Mouse (Mus musculus): Measurements from ENCODE around the gene Ctbp2.

Gene Ctbp2

DNA sequence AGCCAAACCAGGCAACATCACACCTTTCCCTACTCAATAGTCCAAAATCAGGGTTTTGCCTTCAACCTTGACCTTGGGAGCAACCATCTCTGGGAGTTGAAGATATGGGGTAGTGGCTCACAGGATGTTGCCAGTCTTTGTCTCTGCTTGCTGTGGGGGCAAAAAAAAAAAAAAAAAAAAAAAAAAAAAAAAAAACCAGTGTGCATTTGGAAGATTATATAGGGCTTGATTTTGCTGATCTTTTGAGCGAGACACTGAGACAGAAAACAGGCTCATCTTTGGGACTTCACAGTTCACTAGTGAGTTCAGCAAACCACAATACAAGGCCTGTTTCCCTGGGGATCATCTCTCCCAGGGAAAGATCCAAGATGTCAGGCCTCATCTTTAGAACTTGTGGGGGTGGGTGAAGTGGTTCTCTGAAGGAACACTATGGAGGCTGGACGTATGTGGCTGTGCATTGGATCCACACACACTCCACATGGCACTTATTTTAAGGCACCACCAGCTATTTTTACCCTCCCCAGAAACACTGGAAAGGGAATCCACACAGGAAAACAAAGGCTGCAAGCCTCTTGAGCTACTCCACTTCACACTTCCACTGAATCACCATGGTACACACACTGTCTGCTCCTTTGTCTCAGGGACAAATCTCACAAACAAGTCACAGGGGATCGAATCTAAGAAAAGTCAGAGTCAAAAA, 84.4 kb downstream of the Ctbp2 start:
- DNase-seq, result no peak

GRCm38 (mm10) chr7:133037618-133038017, 86.5 kb downstream of the Ctbp2 start:
- DNase-seq, result no peak

- DNase-seq, result no peak
Observed at GRCm38 (mm10) chr7:133037217-133037616, 86.9 kb downstream of the Ctbp2 start.

- no peak for DNase-seq
Observed at GRCm38 (mm10) chr7:133035901-133036300, 88.3 kb downstream of the Ctbp2 start.

GRCm38 (mm10) chr7:133032589-133033203, 91.5 kb downstream of the Ctbp2 start:
- DNase-seq, result peak; percentile 61

DNA sequence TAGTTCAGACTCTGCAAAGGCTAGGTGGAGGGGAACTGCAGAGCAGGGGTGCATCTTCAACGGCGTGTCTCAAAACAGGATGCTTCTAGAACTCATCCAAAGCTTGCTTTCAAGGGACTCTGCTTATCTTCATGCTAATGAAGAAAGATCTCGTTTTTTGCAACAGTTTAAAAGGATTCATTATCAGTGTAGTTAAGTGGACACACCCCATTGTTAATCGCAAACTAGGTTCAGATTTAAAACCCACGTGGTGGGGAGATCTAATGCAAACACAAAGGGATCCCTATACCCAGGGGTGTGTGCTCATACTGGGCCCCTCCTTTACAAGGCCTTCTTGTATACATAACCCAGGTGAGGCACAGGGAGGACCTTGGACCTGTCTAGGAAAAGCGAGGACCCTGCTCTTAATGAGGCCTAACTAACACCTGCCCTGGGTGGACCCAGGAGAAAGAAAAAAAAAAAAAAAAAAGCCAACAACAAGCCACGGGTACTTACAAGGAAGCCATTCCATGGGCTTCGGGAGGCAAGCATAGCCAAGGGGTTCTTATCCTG, 94.6 kb downstream of the Ctbp2 start:
- no peak for DNase-seq

GRCm38 (mm10) chr7:133029004-133029403, 95.2 kb downstream of the Ctbp2 start:
- no peak for DNase-seq

DNA sequence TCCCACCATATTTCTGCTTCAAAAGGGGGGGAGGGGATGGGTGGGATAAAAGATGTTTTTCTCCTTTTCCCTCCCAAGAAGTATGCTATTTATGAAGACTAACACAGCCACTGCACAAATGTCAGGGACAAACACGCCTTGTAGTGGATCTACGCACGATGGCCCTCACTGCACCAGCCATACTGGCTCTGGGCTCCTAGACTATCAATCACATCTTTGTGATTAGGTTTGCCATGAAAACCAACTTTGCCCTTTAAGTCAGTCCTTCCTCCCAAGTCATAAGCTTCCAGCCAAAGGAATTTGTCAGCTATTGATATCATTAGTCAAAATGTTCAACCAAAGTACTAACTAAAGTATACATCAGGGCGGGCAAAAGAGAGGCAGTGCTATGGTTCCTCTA, 96.2 kb downstream of the Ctbp2 start:
- DNase-seq, result no peak

- no peak for DNase-seq
Observed at GRCm38 (mm10) chr7:133024694-133025093, 99.5 kb downstream of the Ctbp2 start.

DNA sequence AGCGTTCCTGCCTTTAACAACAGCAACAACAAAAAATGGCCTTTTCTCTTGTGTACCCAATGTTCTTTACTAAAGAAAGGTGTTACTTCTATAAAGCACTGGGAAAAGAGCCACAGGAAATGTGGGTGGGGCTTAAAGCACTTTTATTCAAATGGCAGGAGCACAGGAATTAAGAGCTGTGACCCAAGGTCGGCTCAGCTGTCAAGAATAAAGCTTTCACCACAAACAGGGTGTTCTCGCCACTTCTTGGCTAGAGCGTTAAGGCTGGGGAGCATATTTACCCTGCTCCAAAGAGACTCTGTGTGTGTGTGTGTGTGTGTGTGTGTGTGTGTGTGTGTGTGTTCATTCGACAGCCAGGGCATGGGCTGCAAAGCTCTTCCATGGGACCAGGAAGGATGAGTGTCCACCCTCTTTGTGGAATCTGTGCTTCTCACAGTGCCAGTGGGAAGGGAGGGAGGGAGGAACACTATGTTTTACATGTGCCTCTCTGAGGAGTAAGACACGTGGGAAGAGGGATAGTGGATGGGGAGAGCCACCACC, 104.6 kb downstream of the Ctbp2 start:
- DNase-seq, result no peak

- DNase-seq, result no peak
Observed at GRCm38 (mm10) chr7:133018961-133019360, 105.2 kb downstream of the Ctbp2 start.

DNA sequence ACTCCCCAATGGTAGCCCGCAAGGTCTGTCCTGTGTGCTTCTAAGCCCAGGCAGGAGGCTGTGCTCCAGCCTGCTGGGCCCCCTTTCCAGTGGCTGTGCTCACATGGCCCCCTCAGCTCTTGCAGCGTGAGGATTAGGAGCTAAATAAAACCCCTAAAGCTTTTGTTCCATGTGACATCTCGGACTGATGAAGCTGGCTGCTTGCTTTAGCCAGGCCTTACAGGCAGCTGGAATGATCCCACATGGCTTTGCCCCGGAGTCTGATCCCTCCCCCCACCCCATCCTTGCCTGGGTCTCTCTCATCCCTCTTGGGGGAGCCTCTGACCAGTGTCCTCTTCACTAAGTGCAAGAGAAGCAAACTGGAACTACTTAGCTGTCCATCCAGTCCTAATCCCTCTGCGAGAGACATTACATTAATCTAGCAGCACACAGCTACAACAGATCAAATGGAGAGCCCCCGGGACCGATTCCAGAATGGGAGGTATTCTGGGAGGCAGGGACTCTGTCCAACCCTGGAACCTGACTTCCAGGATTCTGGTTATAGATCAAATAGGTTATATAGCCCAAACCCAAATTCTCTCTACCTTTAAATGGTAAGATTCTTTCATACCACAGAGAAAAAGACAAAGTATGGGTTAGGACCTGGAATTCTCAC, 108.6 kb downstream of the Ctbp2 start:
- DNase-seq, result no peak

DNA sequence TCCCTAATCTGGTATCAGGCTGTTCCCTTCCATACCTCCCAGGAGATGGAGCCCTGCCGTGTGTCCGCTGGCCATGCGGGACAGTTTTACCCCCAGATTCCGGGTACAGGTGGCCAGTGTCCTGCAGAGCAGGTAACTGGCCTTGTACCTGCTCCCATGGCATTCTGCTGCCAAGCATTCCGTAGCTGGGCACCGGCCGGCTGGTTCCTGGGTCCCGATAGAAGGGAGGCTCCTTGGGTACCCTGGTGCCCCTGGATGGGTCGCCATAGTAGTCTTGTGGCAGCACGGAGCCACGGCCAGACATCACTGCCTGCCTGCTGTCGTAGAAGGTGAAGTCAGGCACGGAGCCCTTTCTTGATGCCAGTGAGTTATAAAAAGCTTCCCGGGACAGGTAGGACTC, 109.5 kb downstream of the Ctbp2 start:
- DNase-seq, result no peak

- no peak for DNase-seq
Observed at GRCm38 (mm10) chr7:133013923-133014322, 110.2 kb downstream of the Ctbp2 start.

DNA sequence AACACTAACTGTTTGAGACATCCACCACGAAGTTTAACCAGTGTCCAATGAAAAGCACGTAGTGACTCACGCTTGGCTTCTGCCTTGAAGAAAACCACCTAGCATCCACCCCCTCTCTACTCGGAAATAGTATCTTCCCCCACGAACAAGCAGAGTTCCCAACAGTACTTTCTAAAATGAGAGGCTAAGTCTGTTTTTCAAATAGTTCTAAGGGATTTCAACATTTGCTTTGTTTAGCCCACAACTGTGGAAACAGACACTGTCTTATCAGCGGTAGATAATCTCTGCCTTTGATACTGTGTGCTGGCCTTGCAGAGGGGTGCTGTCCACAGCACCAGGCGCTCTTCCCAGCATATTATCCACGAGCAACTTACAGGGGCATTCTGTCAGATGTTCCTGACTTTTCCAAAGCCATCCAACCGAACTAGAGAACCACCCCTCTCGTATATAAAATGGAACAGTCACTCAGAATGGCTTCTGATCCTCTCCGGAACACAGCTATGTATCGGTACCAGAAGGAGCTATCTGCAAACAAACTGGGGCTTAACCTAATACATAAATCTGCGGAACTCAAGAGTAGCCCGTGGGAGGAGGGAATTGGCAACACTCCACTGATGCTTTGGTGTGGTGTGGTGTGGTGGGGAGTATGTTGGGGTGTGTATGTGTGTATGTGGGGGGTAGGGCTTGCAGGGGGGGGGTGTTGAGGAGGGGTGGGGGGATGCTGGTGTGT, 111.4 kb downstream of the Ctbp2 start:
- no peak for DNase-seq

DNA sequence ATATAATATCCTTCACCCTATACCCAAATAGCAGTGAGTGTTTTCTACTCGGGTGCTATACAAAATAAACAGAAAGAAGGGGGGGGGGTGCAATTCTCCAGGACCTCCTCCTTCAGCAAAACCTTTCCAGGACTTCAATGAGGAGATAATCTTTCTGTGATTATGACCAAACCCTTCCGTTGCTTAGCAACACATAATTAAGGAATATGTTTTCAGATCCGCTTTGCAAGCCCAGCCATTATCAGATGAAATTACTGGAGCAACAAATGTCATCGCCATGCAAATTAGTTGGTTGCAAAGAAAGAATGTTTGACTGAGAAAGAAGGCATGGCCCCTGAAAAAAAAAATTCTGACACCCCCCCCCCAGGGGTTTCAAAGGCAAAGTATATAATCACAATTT, 112.5 kb downstream of the Ctbp2 start:
- no peak for DNase-seq

- DNase-seq, result no peak
Observed at GRCm38 (mm10) chr7:133011191-133011590, 113.0 kb downstream of the Ctbp2 start.

GRCm38 (mm10) chr7:133010477-133010876, 113.7 kb downstream of the Ctbp2 start:
- DNase-seq, result no peak

DNA sequence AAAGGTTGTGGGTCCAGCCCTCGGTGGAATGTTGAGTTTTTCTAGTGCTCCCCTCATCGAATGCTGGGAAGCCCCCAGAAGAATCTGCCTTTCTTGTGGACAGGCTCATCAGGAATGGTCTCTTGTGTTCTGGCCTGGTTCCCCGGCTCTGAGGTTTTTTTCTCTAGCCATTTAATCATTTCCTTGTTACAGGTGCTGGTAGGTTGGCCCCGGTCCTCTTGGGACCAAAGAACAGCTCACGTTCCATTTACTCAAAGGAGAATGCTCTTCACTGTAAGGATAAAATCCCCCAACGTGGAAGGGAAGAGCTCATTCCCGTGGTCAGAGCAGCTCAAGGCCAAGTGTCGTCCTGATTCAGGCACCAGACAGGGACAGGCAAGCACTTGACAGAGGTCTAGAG, 114.5 kb downstream of the Ctbp2 start:
- DNase-seq, result no peak

DNA sequence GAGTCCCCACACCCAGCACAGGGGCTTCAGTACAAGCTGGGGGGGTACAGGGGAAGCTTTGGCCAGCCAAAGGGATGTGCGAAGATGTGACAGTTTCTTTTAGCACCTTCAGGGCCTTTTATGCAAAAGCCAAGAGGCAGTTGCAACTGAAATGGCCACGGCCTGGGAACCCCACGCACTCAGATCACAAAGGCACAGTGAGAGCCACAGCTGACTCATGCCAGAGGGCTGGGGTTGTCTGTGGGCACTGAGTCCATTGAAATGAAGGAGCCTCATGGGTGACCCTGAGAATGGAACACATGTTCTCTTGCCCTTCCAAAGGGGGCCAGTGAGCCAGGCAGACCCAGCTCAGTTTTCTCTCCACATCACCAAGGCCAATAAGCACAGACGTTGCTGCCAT, 115.5 kb downstream of the Ctbp2 start:
- no peak for DNase-seq

DNA sequence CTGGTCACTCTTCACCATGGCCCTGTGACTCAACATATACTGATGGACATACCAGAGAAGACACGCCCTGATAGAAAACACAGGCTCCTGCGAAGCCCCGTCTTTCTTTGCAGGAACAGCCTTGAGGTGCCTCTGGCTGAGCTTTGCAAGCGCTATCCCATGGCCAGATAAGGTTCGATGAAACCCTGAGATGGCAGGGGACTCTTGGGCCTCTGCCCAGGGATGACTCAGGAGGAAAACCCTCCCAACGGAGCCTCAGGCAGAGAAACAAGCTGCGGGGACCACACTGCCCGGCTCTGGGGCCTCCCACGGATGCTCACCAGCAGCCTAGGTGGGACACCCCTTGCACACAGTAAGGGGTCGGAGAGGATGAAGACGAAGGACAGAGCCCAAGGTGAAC, 116.8 kb downstream of the Ctbp2 start:
- DNase-seq, result no peak

DNA sequence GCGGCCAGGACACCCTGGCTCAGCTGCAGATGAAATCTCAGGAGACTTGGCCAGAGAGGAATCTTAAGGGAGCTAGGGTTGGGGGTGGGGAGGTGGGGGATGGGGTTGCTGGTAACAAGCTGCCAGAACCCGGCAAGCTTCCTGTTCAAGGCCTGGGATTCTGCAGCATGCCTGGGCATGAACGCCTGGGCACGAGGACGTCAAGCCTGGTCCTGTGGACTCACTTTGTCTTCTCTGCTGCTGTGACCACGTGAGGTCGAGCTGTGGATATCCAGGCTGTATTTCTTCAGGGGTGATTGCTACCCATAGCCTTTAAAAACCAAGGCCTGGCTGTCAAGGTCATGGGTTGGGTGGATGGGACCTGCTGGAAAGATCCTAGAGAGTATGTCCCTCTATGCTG, 118.4 kb downstream of the Ctbp2 start:
- DNase-seq, result no peak

- DNase-seq, result peak; percentile 88
Observed at GRCm38 (mm10) chr7:133003421-133003820, 120.7 kb downstream of the Ctbp2 start.

Data from right cerebral cortex, postnatal 14 days (tissue).